Mouse (Mus musculus) E14TG2a.4 (cell line): ENCODE results near the gene Prr7.

Experiments
- CTCF ChIP-seq: conservative IDR thresholded peaks from 2 replicates; pipeline ENCODE4 v1.5.1; 2014; ENCODE audit warnings: low read length
- NANOG ChIP-seq: IDR thresholded peaks from 2 replicates; pipeline ENCODE4 v1.6.1; 2014; ENCODE audit warnings: borderline replicate concordance, low read length, mixed read lengths

- TF ChIP-seq CTCF = no peak
- TF ChIP-seq NANOG = no peak
Measured at GRCm38 (mm10) chr13:55504390-55504789, 40.3 kb downstream of the Prr7 start.
